Mouse (Mus musculus): ENCODE data around the gene Pi4k2a.

- TF ChIP-seq CTCF (IDR thresholded peaks at IDR 0.05): no peak
- no peak for TF ChIP-seq EP300 (IDR thresholded peaks at IDR 0.05)
Observed at GRCm38 (mm10) chr19:42118142-42118541, 27.9 kb downstream of the Pi4k2a start.

Data from lung, postnatal 0 days (tissue).